Comparison of ENCODE assay signal across 16 mouse cellular contexts in genomic region chr3:126547941-126548340, GRCm38 (mm10).
"Had no signal": no experiment of that assay in that cellular context is flagged by ENCODE, and none has a peak within 500 bp of the region (broad histone marks: within the 10 kb centered on the region; RNA-seq: fewer than 3 reads in every experiment).

No protein-coding gene starts in this region.

- H3K27ac ChIP-seq: limb, embryonic 10.5 days; limb, embryonic 13.5 days; liver, embryonic 12.5 days; liver, embryonic 15.5 days; stomach, postnatal 0 days had no signal

- H3K9me3 ChIP-seq: limb, embryonic 10.5 days; limb, embryonic 13.5 days; liver, embryonic 12.5 days; liver, embryonic 15.5 days had no signal

- H3K27me3 ChIP-seq: limb, embryonic 13.5 days; liver, embryonic 12.5 days; liver, embryonic 15.5 days had no signal

- H3K9ac ChIP-seq: limb, embryonic 13.5 days; liver, embryonic 12.5 days; liver, embryonic 15.5 days had no signal

- H3K4me1 ChIP-seq: limb, embryonic 10.5 days; limb, embryonic 13.5 days; liver, embryonic 12.5 days; liver, embryonic 15.5 days had no signal

- H3K4me2 ChIP-seq: limb, embryonic 13.5 days; liver, embryonic 12.5 days; liver, embryonic 15.5 days; midbrain, embryonic 11.5 days had no signal

- H3K36me3 ChIP-seq: limb, embryonic 10.5 days; limb, embryonic 13.5 days; liver, embryonic 12.5 days; liver, embryonic 15.5 days had no signal

- DNase-seq: kidney, postnatal 14 days; kidney, postnatal 4 days; liver; lung, adult 18-20 months; lung, postnatal 14 days; lung, postnatal 4 days; midbrain, embryonic 14.5 days; thymus, adult 2 months; thymus, postnatal 14 days; thymus, postnatal 4 days had no signal

- H3K4me3 ChIP-seq: limb, embryonic 10.5 days; limb, embryonic 13.5 days; liver, embryonic 12.5 days; liver, embryonic 15.5 days had no signal

- ATAC-seq: liver, embryonic 12.5 days had no signal
